Mouse (Mus musculus): ENCODE measurements at regions not wholly inside any gene's neighbourhood (a gene's known extent, or its start where the extent isn't known, plus 50 kb on each side); places are given as distances from the start of the nearest gene placed in this dataset.

GRCm38 (mm10) chr10:126492211-126492610 is 408.9 kb downstream of the Atp23 start:
- DNase-seq (ENCODE audit: low read depth) = no peak

- no peak for DNase-seq (ENCODE audit: low read depth)
These were observed 416.0 kb downstream of the Atp23 start for GRCm38 (mm10) chr10:126485129-126485528.

GRCm38 (mm10) chr10:126483479-126483878 is 417.7 kb downstream of the Atp23 start:
- DNase-seq (ENCODE audit: low read depth) = no peak

DNA sequence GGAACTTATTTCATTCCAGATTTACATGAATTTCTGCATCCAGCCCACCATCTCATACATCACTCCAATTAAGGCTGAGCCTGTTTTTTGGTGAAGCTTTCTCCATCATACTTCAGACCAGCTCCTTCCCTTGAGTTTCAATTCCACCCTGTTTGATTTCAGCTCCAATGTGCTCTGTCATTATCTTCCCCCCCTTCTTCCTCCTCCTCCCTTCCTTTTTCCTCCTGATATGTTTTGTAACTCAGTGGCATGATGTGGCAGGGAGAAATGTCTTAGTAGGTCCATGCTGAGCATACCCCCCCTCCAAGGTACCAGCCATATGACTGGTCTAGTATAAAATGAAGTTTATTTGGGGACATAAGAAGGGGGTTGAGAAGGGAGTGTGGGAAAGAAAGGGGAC is 420.8 kb downstream of the Atp23 start:
- DNase-seq (ENCODE audit: low read depth) = no peak

GRCm38 (mm10) chr10:126479743-126480142 is 421.4 kb downstream of the Atp23 start:
- no peak for DNase-seq (ENCODE audit: low read depth)

GRCm38 (mm10) chr10:126473050-126473719 is 428.0 kb downstream of the Atp23 start:
- DNase-seq (ENCODE audit: low read depth) = no peak

- DNase-seq (ENCODE audit: low read depth) = no peak
These were observed 430.2 kb downstream of the Atp23 start for GRCm38 (mm10) chr10:126470838-126471491.

DNA sequence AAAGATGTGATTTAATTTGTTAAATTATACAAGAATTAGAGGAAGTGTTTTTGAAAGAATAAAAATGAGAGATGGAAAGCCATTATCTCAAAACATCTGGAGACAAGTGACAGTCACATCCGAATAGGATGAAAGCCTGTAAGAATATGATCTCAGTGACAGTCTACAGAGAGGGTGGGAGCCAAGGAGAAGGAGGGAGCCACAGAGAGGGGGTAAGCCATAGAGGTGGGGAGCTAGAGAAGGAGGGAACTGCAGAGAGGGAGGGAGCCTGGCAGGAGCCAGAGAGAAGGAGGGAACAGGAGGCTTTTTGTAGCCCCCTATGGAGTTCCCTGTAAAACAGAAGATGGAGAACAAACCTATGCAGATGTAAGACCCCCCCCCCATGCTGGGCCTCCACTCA is 438.4 kb downstream of the Atp23 start:
- DNase-seq (ENCODE audit: low read depth) = no peak

- DNase-seq (ENCODE audit: low read depth) = no peak
These were observed 442.6 kb downstream of the Atp23 start for GRCm38 (mm10) chr10:126458523-126458922.

DNA sequence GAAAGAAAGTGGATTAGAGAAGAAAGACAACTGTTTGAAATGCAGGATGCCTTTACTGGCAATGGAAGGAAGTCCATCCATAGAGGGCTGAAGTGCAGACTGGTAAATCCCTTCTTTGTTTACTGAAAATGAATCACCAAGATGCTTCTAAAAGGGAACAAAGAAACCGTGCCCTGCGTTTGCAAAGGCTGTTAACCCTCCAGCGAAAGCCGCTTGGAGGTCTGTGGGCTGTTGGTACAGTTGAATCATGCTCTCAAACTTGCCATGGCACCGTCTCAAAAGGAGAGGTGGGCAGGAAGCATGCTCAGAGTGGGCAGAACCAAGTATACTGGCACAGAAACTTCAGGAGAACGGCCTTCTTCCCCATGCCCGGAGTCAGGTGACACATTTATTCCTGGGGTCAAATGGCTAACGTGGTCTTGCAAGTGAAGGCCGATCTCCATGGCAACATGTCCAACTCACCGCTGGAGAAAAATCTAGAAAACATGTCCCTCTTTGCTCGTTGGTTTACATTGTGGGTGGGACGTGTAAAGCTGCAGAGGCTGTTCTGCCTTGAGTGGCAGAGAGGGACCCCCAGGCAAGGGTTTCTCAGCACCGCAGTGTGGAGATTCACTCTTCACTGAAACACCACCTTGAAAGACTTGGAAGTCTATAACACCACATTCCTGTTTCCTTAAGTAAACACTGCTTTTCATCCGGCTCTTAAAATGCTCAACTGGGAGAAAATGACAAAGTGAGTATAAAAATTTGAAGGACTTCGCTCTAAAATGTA is 448.2 kb downstream of the Atp23 start:
- no peak for DNase-seq (ENCODE audit: low read depth)

DNA sequence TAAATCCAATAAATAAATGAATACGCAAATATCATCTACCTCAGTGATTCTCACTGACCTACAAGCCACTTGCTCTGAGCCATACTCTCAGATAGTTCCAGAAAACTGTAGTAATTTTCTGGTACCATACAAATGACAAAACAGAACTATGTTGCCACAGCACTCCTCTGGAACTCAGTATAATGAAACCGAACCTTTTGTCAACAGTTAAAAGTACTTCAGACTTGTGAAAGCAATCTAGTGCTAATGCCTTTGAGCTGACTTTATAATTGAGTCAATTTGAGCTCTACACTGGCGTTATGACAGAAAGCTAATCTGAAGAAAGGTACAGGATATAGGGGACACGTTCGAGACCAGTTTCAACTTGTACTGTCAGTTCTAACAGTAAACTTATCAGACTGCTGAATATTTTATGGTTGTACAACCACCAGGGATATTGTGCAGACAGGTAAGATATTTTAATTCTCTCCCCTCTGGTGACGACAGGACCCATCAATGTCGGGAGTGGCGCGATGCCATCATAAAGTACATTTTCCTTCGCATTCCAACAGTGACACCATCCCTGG is 449.0 kb downstream of the Atp23 start:
- no peak for DNase-seq (ENCODE audit: low read depth)

DNA sequence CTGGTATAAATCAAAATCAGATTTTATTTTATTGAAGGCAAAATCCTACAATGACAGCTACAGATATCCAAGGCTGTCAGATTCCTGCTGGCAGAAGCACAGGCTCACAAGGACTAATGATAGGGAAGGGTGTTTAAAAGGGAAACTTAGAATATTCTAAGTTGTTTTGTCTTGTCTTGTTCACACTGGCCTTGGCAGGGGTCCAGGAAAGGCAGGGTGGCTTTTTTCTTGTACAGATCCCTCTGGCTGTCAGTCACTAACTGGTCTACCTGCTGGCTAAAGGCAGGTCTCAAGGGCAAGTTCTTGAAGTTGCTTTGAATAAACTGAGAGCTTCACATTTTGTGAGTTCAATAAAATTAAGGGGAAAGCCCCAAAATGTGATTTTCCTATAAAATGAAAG is 465.3 kb downstream of the Lrig3 start:
- no peak for DNase-seq (ENCODE audit: low read depth)

GRCm38 (mm10) chr10:126430346-126430745 is 464.4 kb downstream of the Lrig3 start:
- no peak for DNase-seq (ENCODE audit: low read depth)

DNA sequence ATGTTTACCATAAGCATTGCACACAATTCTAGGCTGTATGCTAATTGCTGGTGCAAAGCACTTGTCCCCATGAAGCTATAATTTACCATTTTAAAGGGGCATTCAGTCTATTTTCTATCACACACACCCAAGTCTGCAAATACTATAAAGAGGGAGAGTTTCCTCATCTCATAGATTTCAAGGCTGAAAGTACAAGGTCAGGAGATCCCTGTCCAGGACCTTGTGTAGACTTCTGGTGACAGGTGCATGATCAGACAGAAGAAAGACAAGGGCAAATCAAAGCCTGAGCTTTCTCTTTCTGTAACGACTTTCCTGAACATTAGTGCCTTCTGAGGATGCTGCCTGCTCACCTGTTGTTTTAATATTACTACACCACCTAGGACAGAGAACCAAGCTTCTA is 463.5 kb downstream of the Lrig3 start:
- no peak for DNase-seq (ENCODE audit: low read depth)

GRCm38 (mm10) chr10:126422066-126422465 is 456.1 kb downstream of the Lrig3 start:
- DNase-seq (ENCODE audit: low read depth) = no peak

DNA sequence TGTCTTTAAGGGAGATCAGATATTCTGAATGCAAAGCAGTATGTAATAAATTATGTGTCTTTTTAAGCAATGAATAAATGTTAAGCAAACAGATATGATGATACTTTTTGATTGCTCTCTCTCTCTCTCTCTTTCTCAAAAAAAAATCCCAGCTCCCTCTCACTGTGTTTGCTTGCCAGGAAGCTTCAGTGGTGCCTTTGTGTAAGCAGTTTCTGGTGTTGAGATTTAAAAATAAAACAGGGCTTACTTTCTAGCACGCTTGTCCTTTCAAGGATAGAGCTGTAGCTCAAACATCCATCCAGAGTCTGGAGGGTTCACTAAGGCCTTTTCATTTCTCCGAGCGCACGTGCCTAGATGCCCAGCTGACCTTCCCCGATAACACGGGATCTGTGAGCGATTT is 447.8 kb downstream of the Lrig3 start:
- DNase-seq (ENCODE audit: low read depth) = no peak

DNA sequence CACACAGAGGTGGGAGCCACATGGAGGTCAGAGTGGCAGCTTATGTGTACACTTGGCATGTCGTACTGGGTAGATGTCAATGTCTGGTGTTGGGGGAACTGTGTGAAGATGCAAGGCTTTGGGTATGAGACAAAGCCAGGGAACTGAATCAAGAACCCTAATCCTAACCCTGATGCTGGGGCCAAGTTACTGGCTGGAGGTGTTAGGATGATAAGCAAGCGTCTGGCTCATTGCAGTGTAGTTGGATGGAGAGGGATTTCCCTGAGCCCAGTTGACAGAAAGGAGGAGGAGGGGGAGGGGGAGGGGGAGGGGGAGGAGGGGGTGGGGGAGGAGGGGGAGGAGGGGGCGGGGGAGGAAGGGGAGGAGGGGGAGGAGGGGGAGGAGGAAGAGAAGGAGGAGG is 426.3 kb downstream of the Lrig3 start:
- no peak for DNase-seq (ENCODE audit: low read depth)

- no peak for DNase-seq (ENCODE audit: low read depth)
These were observed 425.8 kb downstream of the Lrig3 start for GRCm38 (mm10) chr10:126391770-126392169.

- DNase-seq (ENCODE audit: low read depth) = no peak
These were observed 420.5 kb downstream of the Lrig3 start for GRCm38 (mm10) chr10:126386430-126386829.

GRCm38 (mm10) chr10:126385644-126386043 is 419.7 kb downstream of the Lrig3 start:
- no peak for DNase-seq (ENCODE audit: low read depth)

GRCm38 (mm10) chr10:126380381-126380780 is 414.4 kb downstream of the Lrig3 start:
- DNase-seq (ENCODE audit: low read depth) = no peak

DNA sequence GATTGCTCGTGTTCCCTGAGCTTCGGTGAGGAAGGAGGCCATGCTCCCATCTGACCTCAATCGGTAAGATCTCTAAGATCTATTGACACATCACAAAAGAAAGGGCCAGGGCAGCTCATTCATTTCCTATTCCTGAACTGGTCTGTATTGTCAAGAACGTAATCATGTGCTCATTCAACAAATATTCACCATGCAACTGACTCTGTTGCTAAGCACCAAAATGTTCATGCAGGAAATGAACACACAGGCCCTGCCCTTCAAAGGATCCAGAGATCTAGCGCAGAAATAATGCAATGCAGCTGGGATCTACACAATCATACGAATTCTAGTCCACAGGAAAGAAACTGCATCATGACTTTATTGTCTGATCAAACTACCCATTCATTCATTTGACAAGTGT is 413.3 kb downstream of the Lrig3 start:
- no peak for DNase-seq (ENCODE audit: low read depth)

GRCm38 (mm10) chr10:126373906-126374305 is 407.9 kb downstream of the Lrig3 start:
- DNase-seq (ENCODE audit: low read depth) = no peak
